Mouse (Mus musculus): ENCODE measurements at regions not wholly inside any gene's neighbourhood (a gene's known extent, or its start where the extent isn't known, plus 50 kb on each side); places are given as distances from the start of the nearest gene placed in this dataset.

GRCm38 (mm10) chr7:62924585-62925331 is 101.3 kb upstream of the A26c2 start:
- DNase-seq (ENCODE audit: extremely low spot score, low spot score) = no peak

DNA sequence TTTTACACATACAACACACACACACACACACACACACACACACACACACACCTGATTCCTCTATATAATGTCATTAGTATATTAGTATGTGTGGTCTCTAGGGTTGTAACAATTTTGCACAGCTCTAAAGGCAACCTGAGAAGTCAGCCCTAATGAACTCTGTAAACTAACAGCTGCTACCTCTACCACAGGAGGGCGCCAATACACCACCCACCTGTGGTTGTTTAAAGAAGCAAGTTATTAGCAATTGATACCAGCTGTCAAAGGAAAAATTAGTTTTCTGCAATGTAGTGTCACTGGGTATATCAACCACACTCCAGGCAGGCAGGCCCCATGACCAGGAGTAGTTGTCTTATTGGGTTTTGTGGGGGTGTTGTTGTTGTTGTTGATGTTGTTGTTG is 98.8 kb upstream of the A26c2 start:
- DNase-seq (ENCODE audit: extremely low spot score, low spot score) = peak; percentile 19

DNA sequence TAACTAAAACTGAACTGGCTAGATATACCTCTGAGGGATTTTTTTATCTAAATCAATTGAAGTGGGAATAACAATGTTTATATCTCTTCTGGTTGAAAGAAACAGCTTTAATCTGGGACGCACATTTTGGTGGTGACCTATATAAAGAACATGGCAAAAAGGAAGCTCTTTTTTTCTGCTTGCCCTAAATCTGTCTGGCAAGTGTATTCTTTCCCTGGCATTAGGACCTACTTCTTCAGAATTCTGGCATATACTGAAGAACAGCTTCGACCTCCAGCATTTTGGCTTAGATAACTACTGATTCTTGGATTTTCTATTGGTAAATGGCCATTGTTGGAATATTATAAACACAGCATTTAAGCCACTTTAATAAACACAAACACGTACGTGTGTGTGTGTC is 70.9 kb upstream of the A26c2 start:
- no peak for DNase-seq (ENCODE audit: extremely low spot score, low spot score)

DNA sequence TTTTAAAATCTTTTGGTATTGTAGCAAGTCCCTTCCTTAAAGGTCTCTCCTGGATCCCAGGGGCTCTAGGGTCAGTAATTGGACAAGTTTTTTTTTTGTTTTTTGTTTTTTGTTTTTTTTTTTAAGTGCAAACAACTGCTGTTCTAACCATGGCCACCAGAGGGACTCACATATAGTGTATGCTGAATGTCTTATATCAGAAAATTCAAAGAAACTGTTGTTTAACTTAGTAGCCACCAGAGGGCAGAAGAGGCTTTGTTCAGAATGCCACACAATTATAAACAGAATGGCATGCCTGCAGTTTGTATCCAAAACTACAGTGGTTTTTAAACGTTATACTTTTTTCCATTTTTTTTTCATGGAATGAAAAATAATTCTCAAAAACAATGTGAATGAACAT is 53.6 kb upstream of the A26c2 start:
- DNase-seq (ENCODE audit: extremely low spot score, low spot score) = no peak
